Mouse (Mus musculus) hindlimb bud, embryonic 11.5 days (tissue): ENCODE results near the gene Utp14b.

Experiments
- DNase-seq: peaks from one replicate; pipeline ENCODE4 v3.0.0-alpha.2; 2012; ENCODE audit warnings: low read depth, low spot score; ENCODE audit errors: extremely low spot score

Utp14b gene

GRCm38 (mm10) chr1:78684128-78684527 is 26.3 kb downstream of the Utp14b start:
- DNase-seq = no peak

GRCm38 (mm10) chr1:78686872-78687271 is 29.0 kb downstream of the Utp14b start:
- no peak for DNase-seq

- DNase-seq = no peak
These were observed 30.3 kb downstream of the Utp14b start for GRCm38 (mm10) chr1:78688149-78688548.

GRCm38 (mm10) chr1:78694503-78695258 is 36.8 kb downstream of the Utp14b start:
- no peak for DNase-seq

GRCm38 (mm10) chr1:78696305-78696704 is 38.5 kb downstream of the Utp14b start:
- no peak for DNase-seq

GRCm38 (mm10) chr1:78696903-78697302 is 39.1 kb downstream of the Utp14b start:
- DNase-seq = no peak

DNA sequence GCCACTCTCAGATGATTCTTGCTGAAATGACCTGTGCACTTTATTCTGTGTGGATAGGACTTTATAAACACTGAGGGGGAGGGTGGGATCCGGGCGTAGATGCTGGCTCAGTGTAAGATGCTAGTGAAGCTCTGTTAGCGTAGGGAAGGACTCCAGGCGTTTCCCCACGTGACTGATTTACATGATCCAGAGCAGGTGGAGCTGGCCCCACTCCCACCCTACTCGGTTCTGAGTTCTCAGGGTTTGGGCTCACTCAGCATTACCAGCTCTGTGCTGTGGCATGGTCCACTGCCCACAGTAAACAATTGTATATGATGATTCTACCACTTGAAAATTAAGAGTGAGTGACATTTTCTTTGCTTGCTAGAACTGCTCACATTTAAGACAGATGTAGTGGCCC is 40.3 kb downstream of the Utp14b start:
- DNase-seq = no peak

- DNase-seq = no peak
These were observed 43.9 kb downstream of the Utp14b start for GRCm38 (mm10) chr1:78701740-78702139.

DNA sequence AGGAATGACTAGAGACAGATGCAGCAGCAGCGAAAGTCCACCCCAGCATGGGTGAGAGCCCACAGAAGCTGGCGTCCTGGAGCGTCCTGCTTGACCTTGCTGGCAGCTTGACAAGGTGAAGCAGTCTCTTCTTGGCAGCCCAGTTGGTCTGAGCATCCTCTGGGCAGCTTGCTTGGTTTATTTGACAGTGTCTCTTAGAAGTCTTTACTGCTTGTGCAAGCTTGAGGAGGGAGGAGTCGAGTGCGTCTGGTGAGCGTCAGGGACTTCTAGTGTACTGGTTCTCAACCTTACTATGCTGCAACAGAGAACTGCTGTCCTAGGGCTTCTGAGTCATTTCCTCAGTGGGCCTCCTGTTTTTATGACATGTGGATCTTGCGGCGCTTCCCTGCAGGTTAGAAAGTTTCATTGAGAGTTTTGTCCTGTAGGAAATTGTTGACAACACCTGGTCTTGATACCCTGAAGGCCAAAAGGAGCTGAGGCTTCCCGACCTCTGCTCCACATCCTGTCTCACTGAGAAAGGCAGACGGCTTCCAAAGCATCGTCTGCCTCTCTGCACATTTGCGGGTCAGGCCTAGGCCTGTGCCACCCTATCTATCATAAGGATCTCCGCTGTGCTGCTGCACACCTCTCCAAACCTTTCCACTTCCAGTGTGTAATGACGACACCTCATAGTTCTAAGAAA is 44.6 kb downstream of the Utp14b start:
- no peak for DNase-seq

DNA sequence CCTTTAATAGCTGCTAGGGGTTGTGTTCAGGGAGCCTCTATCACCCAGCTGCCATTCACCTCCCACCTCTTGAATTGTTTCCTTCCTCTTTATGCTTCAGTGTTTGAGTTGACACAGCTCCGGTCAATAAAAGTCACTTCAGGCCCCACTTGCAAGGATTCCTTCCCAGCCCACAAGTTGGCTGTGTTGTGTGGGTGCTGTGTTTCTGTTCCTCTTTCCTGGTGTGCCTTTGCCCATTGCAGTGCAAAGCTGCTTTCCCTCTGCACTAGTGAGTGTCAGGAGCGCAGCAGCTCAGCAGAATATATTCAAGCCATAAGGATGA is 45.1 kb downstream of the Utp14b start:
- DNase-seq = no peak

DNA sequence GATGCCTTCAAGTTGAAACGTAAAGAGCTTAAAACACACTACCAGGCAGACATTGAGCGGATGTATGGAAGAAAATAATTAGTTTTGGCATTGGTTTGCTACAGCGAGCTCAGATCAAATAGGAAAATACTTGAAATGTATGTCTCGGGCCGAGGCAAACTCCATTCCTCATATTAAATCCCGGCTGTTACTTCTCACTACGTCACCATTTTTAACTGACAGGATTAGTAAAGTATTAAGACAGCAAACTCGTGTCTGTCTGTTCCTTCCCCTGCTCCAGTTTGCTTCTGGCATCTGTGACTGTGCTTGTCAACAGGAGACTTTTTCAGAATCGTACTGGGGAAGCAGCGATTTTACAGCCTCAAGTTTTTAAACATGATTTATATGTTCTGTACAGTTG is 48.5 kb downstream of the Utp14b start:
- no peak for DNase-seq

GRCm38 (mm10) chr1:78707280-78707679 is 49.4 kb downstream of the Utp14b start:
- DNase-seq = no peak

DNA sequence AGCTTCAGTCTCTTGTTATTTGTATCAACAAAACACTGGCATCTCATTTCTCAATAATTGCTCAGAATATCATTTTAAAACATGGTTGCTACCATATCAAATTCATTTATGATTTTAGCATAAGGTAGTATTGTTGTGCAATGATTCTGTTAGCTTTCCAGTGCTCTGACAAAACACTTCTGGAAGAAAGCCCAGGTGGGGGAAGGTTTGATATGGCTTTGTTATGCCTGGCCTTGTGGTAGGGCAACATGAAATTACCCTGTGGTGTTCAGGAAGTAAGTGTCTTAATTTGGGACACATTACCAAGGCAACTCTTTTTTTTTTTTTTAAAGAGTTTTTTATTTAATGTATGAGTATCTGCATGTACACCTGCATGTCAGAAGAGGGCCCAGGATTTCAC is 52.2 kb downstream of the Utp14b start:
- no peak for DNase-seq

DNA sequence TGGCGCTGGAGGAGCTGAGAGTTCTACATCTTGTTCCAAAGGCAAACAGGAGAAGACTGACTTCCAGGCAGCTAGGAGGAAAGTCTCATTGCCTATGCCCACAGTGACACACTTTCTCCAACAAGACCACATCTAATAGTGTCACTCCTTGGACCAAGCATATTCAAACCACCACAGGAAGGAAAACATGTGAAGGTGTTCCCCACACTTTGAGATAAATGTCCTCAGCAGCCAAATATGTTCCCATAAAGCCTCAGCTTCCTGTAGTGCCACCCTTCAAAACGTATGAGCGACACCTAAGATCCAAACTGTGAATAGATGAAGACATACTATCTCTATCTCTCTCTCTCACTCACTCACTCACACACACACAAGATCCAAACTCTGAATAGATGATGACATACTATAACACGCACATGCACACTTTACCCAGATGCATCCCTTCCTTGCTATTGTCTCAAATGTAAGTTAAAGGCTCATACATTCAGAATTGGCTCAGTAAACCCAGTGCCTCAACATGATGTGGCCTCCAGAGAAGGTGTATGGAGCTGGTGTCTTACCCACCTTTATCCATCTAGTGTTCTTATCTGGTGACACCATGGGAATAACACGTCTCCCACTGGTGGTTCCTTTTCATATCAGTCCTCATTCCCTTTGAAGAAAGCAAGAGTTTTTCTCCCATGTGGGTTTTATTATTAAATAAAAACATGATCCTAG is 52.9 kb downstream of the Utp14b start:
- DNase-seq = no peak
